Mouse (Mus musculus) kidney, adult 2 months (tissue): ENCODE data around the gene Lrp2. TPM values are rescaled to one million over a fixed set of nuclear protein-coding genes. Genes with fewer than 3 reads are reported as not detected.
A peak's percentile ranks its signal among the peaks of the same experiment; 100 is the strongest.

Experiments
- DNase-seq: peaks from one replicate; pipeline ENCODE4 v3.0.0; 2021
- H3K27ac ChIP-seq: fragments of 200-500 bp; 2 replicates; pipeline ENCODE4 v1.5.1; 2012; ENCODE audit warnings: low read depth, low read length, control low read depth, inconsistent platforms; ENCODE audit not compliant: insufficient read depth
- H3K27me3 ChIP-seq: fragments of 200-500 bp; replicated peaks from 2 replicates; pipeline ENCODE4 v1.6.1; 2012; ENCODE audit warnings: mild to moderate bottlenecking, moderate library complexity, low read length, inconsistent platforms; ENCODE audit not compliant: control insufficient read depth, insufficient read depth
- H3K36me3 ChIP-seq: fragments of 200-500 bp; 2 replicates; pipeline ENCODE4 v1.6.1; 2012; ENCODE audit warnings: mild to moderate bottlenecking, moderate library complexity, low read length, inconsistent platforms; ENCODE audit not compliant: control insufficient read depth, insufficient read depth
- H3K4me1 ChIP-seq: fragments of 200-500 bp; 2 replicates; pipeline ENCODE4 v1.6.1; 2011; ENCODE audit warnings: low read length; ENCODE audit not compliant: control insufficient read depth, insufficient read depth
- H3K4me3 ChIP-seq: fragments of 200-500 bp; 2 replicates; pipeline ENCODE4 v1.5.1; 2011; ENCODE audit warnings: mild to moderate bottlenecking, low read depth, low read length, control low read depth; ENCODE audit not compliant: insufficient read depth
- CTCF ChIP-seq: fragments of 200-500 bp; conservative IDR thresholded peaks from 2 replicates; pipeline ENCODE4 v1.5.1; 2011; ENCODE audit warnings: low read depth, mild to moderate bottlenecking, control low read depth, low read length, moderate library complexity, mixed read lengths; ENCODE audit not compliant: insufficient read depth, insufficient read length
- POLR2A ChIP-seq: fragments of 200-500 bp; IDR thresholded peaks from one replicate; pipeline ENCODE4 v1.6.1; 2011; ENCODE audit warnings: low read depth, low read length, control low read depth
- WGBS: fragments of 180-500 bp; shearing (Covaris S2); methylation state at CpG from one replicate; pipeline ENCODE4 v1.1.7; 2018; 5-methylcytosine and 5-hydroxymethylcytosine counted together
- polyA plus RNA-seq: library from polyadenylated mRNA; depleted of rRNA; stranded (reverse); fragments of >200 nt; gene quantifications from 2 replicates; pipeline ENCODE4 v1.2.3, GENCODE M21; 2012

Lrp2 gene
- polyA plus RNA-seq, 1 experiment = 283 TPM

GRCm38 (mm10) chr2:69574261-69574660 is 11.6 kb downstream of the Lrp2 start:
- peaks cover 1% of the 10 kb centered on the region; the same call in 1 of the 2 replicates for H3K36me3 ChIP-seq
- no peak overlapping the region for H3K4me3 ChIP-seq
- peaks cover 29% of the 10 kb centered on the region for H3K4me1 ChIP-seq
- H3K27me3 ChIP-seq = no peaks in the 10 kb centered on the region
- WGBS = 66% methylated on average over 3 of the region's 3 CpGs
- no peak for DNase-seq
- H3K27ac ChIP-seq = no peak overlapping the region
- TF ChIP-seq CTCF (no peak), POLR2A (no peak)

GRCm38 (mm10) chr2:69573733-69574054 is 12.2 kb downstream of the Lrp2 start:
- Histone ChIP-seq H3K4me1 (peaks cover 29% of the 10 kb centered on the region), H3K27ac (no peak overlapping the region; the same call in 1 of the 2 replicates), H3K4me3 (no peak overlapping the region), H3K36me3 (peaks cover 1% of the 10 kb centered on the region; the same call in 1 of the 2 replicates), H3K27me3 (no peaks in the 10 kb centered on the region)
- no peak for DNase-seq
- TF ChIP-seq POLR2A = no peak
- TF ChIP-seq CTCF = no peak

GRCm38 (mm10) chr2:69573038-69573732 is 12.7 kb downstream of the Lrp2 start:
- H3K27me3 ChIP-seq = no peaks in the 10 kb centered on the region
- TF ChIP-seq POLR2A (no peak), CTCF (no peak)
- WGBS = 59% methylated on average over 5 of the region's 5 CpGs
- H3K4me3 ChIP-seq = no peak overlapping the region
- H3K27ac ChIP-seq = peak overlapping the region; percentile 71
- DNase-seq = no peak
- peaks cover 27% of the 10 kb centered on the region for H3K4me1 ChIP-seq
- H3K36me3 ChIP-seq = no peaks in the 10 kb centered on the region; the same call in 1 of the 2 replicates

GRCm38 (mm10) chr2:69570556-69570955 is 15.3 kb downstream of the Lrp2 start:
- DNase-seq = peak; percentile 86
- WGBS = 43% methylated on average over 6 of the region's 6 CpGs
- TF ChIP-seq POLR2A (no peak), CTCF (no peak)

GRCm38 (mm10) chr2:69566281-69566680 is 19.6 kb downstream of the Lrp2 start:
- H3K36me3 ChIP-seq = no peaks in the 10 kb centered on the region; the same call in 1 of the 2 replicates
- H3K4me1 ChIP-seq = peaks cover 26% of the 10 kb centered on the region; the same call in 1 of the 2 replicates
- no peak overlapping the region for H3K4me3 ChIP-seq
- TF ChIP-seq CTCF (no peak), POLR2A (no peak)
- peak overlapping the region; percentile 69 for H3K27ac ChIP-seq
- H3K27me3 ChIP-seq = no peaks in the 10 kb centered on the region
- WGBS = 28% methylated on average over 7 of the region's 7 CpGs
- peak; percentile 93 for DNase-seq

More at GRCm38 (mm10) chr2:69570556-69570955, 15.3 kb downstream of the Lrp2 start:
- no peak overlapping the region for H3K4me3 ChIP-seq
- peaks cover 24% of the 10 kb centered on the region; the same call in 1 of the 2 replicates for H3K4me1 ChIP-seq
- H3K27me3 ChIP-seq = no peaks in the 10 kb centered on the region
- H3K36me3 ChIP-seq = no peaks in the 10 kb centered on the region; the same call in 1 of the 2 replicates
- H3K27ac ChIP-seq = peak overlapping the region; percentile 95

- 75% methylated on average over 6 of the region's 6 CpGs for WGBS
- Histone ChIP-seq H3K36me3 (no peaks in the 10 kb centered on the region; the same call in 1 of the 2 replicates), H3K27me3 (no peaks in the 10 kb centered on the region), H3K4me3 (no peak overlapping the region), H3K27ac (no peak overlapping the region), H3K4me1 (peaks cover 26% of the 10 kb centered on the region; the same call in 1 of the 2 replicates)
- no peak for DNase-seq
- TF ChIP-seq POLR2A (no peak), CTCF (no peak)
Measured at GRCm38 (mm10) chr2:69563492-69563891, 22.4 kb downstream of the Lrp2 start.

GRCm38 (mm10) chr2:69562761-69563160 is 23.1 kb downstream of the Lrp2 start:
- Histone ChIP-seq H3K4me3 (no peak overlapping the region), H3K27ac (no peak overlapping the region), H3K27me3 (no peaks in the 10 kb centered on the region), H3K36me3 (no peaks in the 10 kb centered on the region; the same call in 1 of the 2 replicates), H3K4me1 (peaks cover 26% of the 10 kb centered on the region; the same call in 1 of the 2 replicates)
- DNase-seq = no peak
- 38% methylated on average over 5 of the region's 5 CpGs for WGBS
- TF ChIP-seq CTCF (no peak), POLR2A (no peak)
